Mouse (Mus musculus) lung, adult 2 months (tissue): Measurements from ENCODE around the gene Olfr948. TPM values are rescaled to one million over a fixed set of nuclear protein-coding genes. Genes with fewer than 3 reads are reported as not detected.

Experiments used
- DNase-seq: peaks from one replicate; pipeline ENCODE4 v3.0.0; 2022
- H3K4me1 ChIP-seq: fragments of 200-500 bp; 2 replicates; pipeline ENCODE4 v1.6.1; 2011; ENCODE audit warnings: low read length; ENCODE audit not compliant: control insufficient read depth, insufficient read depth
- H3K4me3 ChIP-seq: fragments of 200-500 bp; replicated peaks from 2 replicates; pipeline ENCODE3; 2011; ENCODE audit warnings: low read depth, mild to moderate bottlenecking, control low read depth, low read length; ENCODE audit errors: extremely low read depth
- CTCF ChIP-seq: fragments of 200-500 bp; IDR thresholded peaks from 2 replicates; pipeline ENCODE4 v1.5.1; 2011; ENCODE audit warnings: mild to moderate bottlenecking, low read length, control low read depth; ENCODE audit not compliant: insufficient read depth
- POLR2A ChIP-seq: fragments of 200-500 bp; IDR thresholded peaks from 2 replicates; pipeline ENCODE4 v1.6.1; 2011; ENCODE audit warnings: low read depth, mild to moderate bottlenecking, control low read depth, low read length, borderline replicate concordance; ENCODE audit errors: extremely low read depth
- WGBS: fragments of 180-500 bp; shearing (Covaris S2); methylation state at CpG from one replicate; pipeline ENCODE4 v1.1.7; 2018; 5-methylcytosine and 5-hydroxymethylcytosine counted together
- polyA plus RNA-seq: library from polyadenylated mRNA; depleted of rRNA; stranded (reverse); fragments of >200 nt; gene quantifications from 2 replicates; pipeline ENCODE4 v1.2.3, GENCODE M21; 2012; rRNA removed

Gene Olfr948
- polyA plus RNA-seq, result not detected in 2 replicates

DNA sequence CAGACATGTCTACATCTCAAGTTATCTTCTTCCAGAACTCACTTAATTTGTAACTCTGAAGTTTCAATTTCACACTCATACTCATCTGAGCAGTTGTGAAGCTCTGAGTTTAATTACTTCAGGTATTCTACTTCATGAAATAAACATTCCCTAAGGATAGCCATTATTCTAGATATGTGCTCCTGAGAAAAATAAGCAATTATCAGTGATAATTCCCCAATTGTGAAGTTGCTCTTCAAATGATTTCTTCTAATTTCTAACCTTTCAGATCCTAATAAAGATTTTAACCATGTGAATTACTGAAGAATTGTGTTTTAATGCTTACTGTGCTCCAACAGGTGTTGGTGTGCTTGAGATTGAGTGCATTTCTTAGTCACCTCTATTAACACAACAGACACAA is at the start of gene Olfr948:
Gene Olfr948 (minus strand): TSS at position 101 of the 400 bp plus-strand sequence.
- no peaks in the 10 kb centered on the region for H3K4me1 ChIP-seq

GRCm38 (mm10) chr9:39287136-39287535 is 38.7 kb downstream of the Olfr948 start:
- WGBS, result 48% methylated on average over 2 of the region's 2 CpGs
- H3K4me3 ChIP-seq, result no peak overlapping the region
- H3K4me1 ChIP-seq, result no peaks in the 10 kb centered on the region
- no peak for TF ChIP-seq CTCF
- TF ChIP-seq POLR2A, result no peak
- DNase-seq, result no peak

More for the DNA sequence above, at the start of gene Olfr948:
- no peak for TF ChIP-seq CTCF
- no peak for TF ChIP-seq POLR2A
- no peak within 1 kb of the TSS for H3K4me3 ChIP-seq
- DNase-seq, result no peak

GRCm38 (mm10) chr9:39276718-39277117 is 49.1 kb downstream of the Olfr948 start, which contains the start of gene Olfr945:
Olfr945 (minus strand) TSS chr9:39276818.
- no peaks in the 10 kb centered on the region for H3K4me1 ChIP-seq
- TF ChIP-seq CTCF, result no peak
- no peak for TF ChIP-seq POLR2A
- DNase-seq, result no peak
- no peak within 1 kb of the TSS for H3K4me3 ChIP-seq
- WGBS, result 75% methylated on average over 3 of the region's 3 CpGs

Other genes with a start within 250 kb of the Olfr948 start
- gene Olfr938, start 247.2 kb downstream of the Olfr948 start, polyA plus RNA-seq, result not detected in 2 replicates
- gene Olfr27, start 197.9 kb downstream of the Olfr948 start, polyA plus RNA-seq, result not detected in 2 replicates
- not detected in 2 replicates for gene Olfr943, start 159.7 kb downstream of the Olfr948 start, polyA plus RNA-seq
- gene Olfr944, start 124.1 kb downstream of the Olfr948 start, polyA plus RNA-seq, result not detected in 2 replicates
- not detected in 2 replicates for gene Olfr1537, start 76.1 kb downstream of the Olfr948 start, polyA plus RNA-seq
- gene Olfr945, start 49.2 kb downstream of the Olfr948 start, polyA plus RNA-seq, result not detected in 2 replicates
- gene Olfr951, start 61.4 kb upstream of the Olfr948 start, polyA plus RNA-seq, result not detected in 2 replicates
- not detected in 2 replicates for gene Olfr952, start 101.1 kb upstream of the Olfr948 start, polyA plus RNA-seq
- gene Olfr954, start 130.7 kb upstream of the Olfr948 start, polyA plus RNA-seq, result not detected in 2 replicates
- not detected in 2 replicates for gene Olfr955, start 145.9 kb upstream of the Olfr948 start, polyA plus RNA-seq
- gene Olfr44, start 167.9 kb upstream of the Olfr948 start, polyA plus RNA-seq, result not detected in 2 replicates
- not detected in 2 replicates for gene Olfr957, start 189.8 kb upstream of the Olfr948 start, polyA plus RNA-seq
- not detected in 2 replicates for gene Olfr958, start 228.0 kb upstream of the Olfr948 start, polyA plus RNA-seq
- gene Olfr959, start 249.5 kb upstream of the Olfr948 start, polyA plus RNA-seq, result not detected in 2 replicates